Mouse (Mus musculus): ENCODE results near the gene Pdxp. TPM values are rescaled to one million over a fixed set of nuclear protein-coding genes. Genes with fewer than 3 reads are reported as not detected.

Gene Pdxp
- 15.7 and 17.9 TPM in 2 replicates for polyA plus RNA-seq (2014; fragmentation: Nextera tagmentation; extraction: Ambion mirVana)

GRCm38 (mm10) chr15:78913632-78914090 is at the start of gene Pdxp:
Pdxp (plus strand) TSS chr15:78913919.
- H3K27me3 ChIP-seq (ENCODE audit: control insufficient read depth, insufficient read depth, low read length): no peaks in the 10 kb centered on the region
- under 1% methylated on average over 50 of the region's 51 CpGs for WGBS
- H3K9me3 ChIP-seq (ENCODE audit: control insufficient read depth, low read depth, low read length): no peaks in the 10 kb centered on the region
- H3K4me1 ChIP-seq (ENCODE audit: control insufficient read depth, insufficient read depth, low read length): peaks cover 19% of the 10 kb centered on the region
- peak; percentile 91 for ATAC-seq (ENCODE audit: insufficient number of reproducible peaks, insufficient read depth, low FRiP score, low read depth)
- H3K36me3 ChIP-seq (ENCODE audit: control insufficient read depth, insufficient read depth, low read length): peaks cover 34% of the 10 kb centered on the region
- H3K4me3 ChIP-seq (ENCODE audit: low read depth, low read length): peak within 1 kb of the TSS; percentile 70
- H3K27ac ChIP-seq (ENCODE audit: low read length): peak within 1 kb of the TSS; percentile 91
- H3K9ac ChIP-seq (replicated peaks; ENCODE audit: low read depth, low read length): peak within 1 kb of the TSS; percentile 74
- peak within 1 kb of the TSS; percentile 97 for H3K4me2 ChIP-seq (replicated peaks; ENCODE audit: low read depth, low read length)

- Histone ChIP-seq H3K36me3 (ENCODE audit: control insufficient read depth, insufficient read depth, low read length) (no peaks in the 10 kb centered on the region), H3K4me3 (ENCODE audit: low read depth, low read length) (no peak overlapping the region), H3K4me1 (ENCODE audit: control insufficient read depth, insufficient read depth, low read length) (peaks cover 27% of the 10 kb centered on the region), H3K9ac (replicated peaks; ENCODE audit: low read depth, low read length) (no peak overlapping the region), H3K9me3 (ENCODE audit: control insufficient read depth, low read depth, low read length) (no peaks in the 10 kb centered on the region), H3K27me3 (ENCODE audit: control insufficient read depth, insufficient read depth, low read length) (no peaks in the 10 kb centered on the region), H3K4me2 (replicated peaks; ENCODE audit: low read depth, low read length) (no peak overlapping the region), H3K27ac (ENCODE audit: low read length) (peak overlapping the region; percentile 91)
- peak; percentile 78; the same call in 1 of the 2 replicates for ATAC-seq (ENCODE audit: insufficient number of reproducible peaks, insufficient read depth, low FRiP score, low read depth)
- WGBS: 4% methylated on average over 9 of the region's 9 CpGs
These were observed 45.3 kb upstream of the Pdxp start for GRCm38 (mm10) chr15:78868398-78868797.

- Histone ChIP-seq H3K4me2 (replicated peaks; ENCODE audit: low read depth, low read length) (no peak overlapping the region), H3K9me3 (ENCODE audit: control insufficient read depth, low read depth, low read length) (no peaks in the 10 kb centered on the region), H3K27ac (ENCODE audit: low read length) (peak overlapping the region; percentile 91), H3K9ac (replicated peaks; ENCODE audit: low read depth, low read length) (no peak overlapping the region), H3K27me3 (ENCODE audit: control insufficient read depth, insufficient read depth, low read length) (no peaks in the 10 kb centered on the region), H3K4me3 (ENCODE audit: low read depth, low read length) (no peak overlapping the region), H3K36me3 (ENCODE audit: control insufficient read depth, insufficient read depth, low read length) (no peaks in the 10 kb centered on the region), H3K4me1 (ENCODE audit: control insufficient read depth, insufficient read depth, low read length) (peaks cover 24% of the 10 kb centered on the region)
- 41% methylated on average over 7 of the region's 7 CpGs for WGBS
- ATAC-seq (ENCODE audit: insufficient number of reproducible peaks, insufficient read depth, low FRiP score, low read depth): peak; percentile 53; the same call in 1 of the 2 replicates
These were observed 44.9 kb upstream of the Pdxp start for GRCm38 (mm10) chr15:78868826-78869233.

- WGBS: 32% methylated on average over 6 of the region's 6 CpGs
- H3K36me3 ChIP-seq (ENCODE audit: control insufficient read depth, insufficient read depth, low read length): no peaks in the 10 kb centered on the region
- H3K27me3 ChIP-seq (ENCODE audit: control insufficient read depth, insufficient read depth, low read length): no peaks in the 10 kb centered on the region
- no peak overlapping the region for H3K4me3 ChIP-seq (ENCODE audit: low read depth, low read length)
- H3K4me2 ChIP-seq (replicated peaks; ENCODE audit: low read depth, low read length): no peak overlapping the region
- no peak overlapping the region; the same call in 1 of the 2 replicates for H3K27ac ChIP-seq (ENCODE audit: low read length)
- no peak for ATAC-seq (ENCODE audit: insufficient number of reproducible peaks, insufficient read depth, low FRiP score, low read depth)
- no peaks in the 10 kb centered on the region for H3K9me3 ChIP-seq (ENCODE audit: control insufficient read depth, low read depth, low read length)
- peaks cover 22% of the 10 kb centered on the region for H3K4me1 ChIP-seq (ENCODE audit: control insufficient read depth, insufficient read depth, low read length)
- H3K9ac ChIP-seq (replicated peaks; ENCODE audit: low read depth, low read length): no peak overlapping the region
These were observed 43.9 kb upstream of the Pdxp start for GRCm38 (mm10) chr15:78869775-78870174.

GRCm38 (mm10) chr15:78872021-78872608 is 41.6 kb upstream of the Pdxp start:
- no peak for ATAC-seq (ENCODE audit: insufficient number of reproducible peaks, insufficient read depth, low FRiP score, low read depth)
- H3K36me3 ChIP-seq (ENCODE audit: control insufficient read depth, insufficient read depth, low read length): no peaks in the 10 kb centered on the region

GRCm38 (mm10) chr15:78873803-78874435 is 39.8 kb upstream of the Pdxp start:
- Histone ChIP-seq H3K27me3 (ENCODE audit: control insufficient read depth, insufficient read depth, low read length) (no peaks in the 10 kb centered on the region), H3K27ac (ENCODE audit: low read length) (no peak overlapping the region), H3K36me3 (ENCODE audit: control insufficient read depth, insufficient read depth, low read length) (no peaks in the 10 kb centered on the region), H3K9me3 (ENCODE audit: control insufficient read depth, low read depth, low read length) (no peaks in the 10 kb centered on the region), H3K4me1 (ENCODE audit: control insufficient read depth, insufficient read depth, low read length) (peaks cover 19% of the 10 kb centered on the region), H3K4me3 (ENCODE audit: low read depth, low read length) (no peak overlapping the region), H3K4me2 (replicated peaks; ENCODE audit: low read depth, low read length) (no peak overlapping the region), H3K9ac (replicated peaks; ENCODE audit: low read depth, low read length) (no peak overlapping the region)
- no peak for ATAC-seq (ENCODE audit: insufficient number of reproducible peaks, insufficient read depth, low FRiP score, low read depth)
- 49% methylated on average over 13 of the region's 13 CpGs for WGBS

More at GRCm38 (mm10) chr15:78872021-78872608, 41.6 kb upstream of the Pdxp start:
- Histone ChIP-seq H3K27ac (ENCODE audit: low read length) (peak overlapping the region; percentile 45; the same call in 1 of the 2 replicates), H3K9ac (replicated peaks; ENCODE audit: low read depth, low read length) (no peak overlapping the region), H3K4me2 (replicated peaks; ENCODE audit: low read depth, low read length) (no peak overlapping the region), H3K4me1 (ENCODE audit: control insufficient read depth, insufficient read depth, low read length) (peaks cover 25% of the 10 kb centered on the region), H3K27me3 (ENCODE audit: control insufficient read depth, insufficient read depth, low read length) (no peaks in the 10 kb centered on the region), H3K9me3 (ENCODE audit: control insufficient read depth, low read depth, low read length) (no peaks in the 10 kb centered on the region), H3K4me3 (ENCODE audit: low read depth, low read length) (no peak overlapping the region)
- 36% methylated on average over 5 of the region's 5 CpGs for WGBS

GRCm38 (mm10) chr15:78874989-78875388 is 38.7 kb upstream of the Pdxp start:
- no peaks in the 10 kb centered on the region; the same call in 1 of the 2 replicates for H3K36me3 ChIP-seq (ENCODE audit: control insufficient read depth, insufficient read depth, low read length)
- no peaks in the 10 kb centered on the region for H3K9me3 ChIP-seq (ENCODE audit: control insufficient read depth, low read depth, low read length)
- H3K27me3 ChIP-seq (ENCODE audit: control insufficient read depth, insufficient read depth, low read length): no peaks in the 10 kb centered on the region
- ATAC-seq (ENCODE audit: insufficient number of reproducible peaks, insufficient read depth, low FRiP score, low read depth): no peak
- H3K4me1 ChIP-seq (ENCODE audit: control insufficient read depth, insufficient read depth, low read length): peaks cover 20% of the 10 kb centered on the region
- WGBS: 62% methylated on average over 8 of the region's 8 CpGs
- H3K27ac ChIP-seq (ENCODE audit: low read length): peak overlapping the region; percentile 99
- no peak overlapping the region for H3K4me2 ChIP-seq (replicated peaks; ENCODE audit: low read depth, low read length)
- H3K4me3 ChIP-seq (ENCODE audit: low read depth, low read length): no peak overlapping the region
- H3K9ac ChIP-seq (replicated peaks; ENCODE audit: low read depth, low read length): no peak overlapping the region

GRCm38 (mm10) chr15:78875537-78875936 is 38.2 kb upstream of the Pdxp start:
- Histone ChIP-seq H3K9me3 (ENCODE audit: control insufficient read depth, low read depth, low read length) (no peaks in the 10 kb centered on the region), H3K36me3 (ENCODE audit: control insufficient read depth, insufficient read depth, low read length) (peaks cover 4% of the 10 kb centered on the region; the same call in 1 of the 2 replicates), H3K4me2 (replicated peaks; ENCODE audit: low read depth, low read length) (peak overlapping the region; percentile 90; the same call in 1 of the 2 replicates), H3K9ac (replicated peaks; ENCODE audit: low read depth, low read length) (peak overlapping the region; percentile 15; the same call in 1 of the 2 replicates), H3K4me1 (ENCODE audit: control insufficient read depth, insufficient read depth, low read length) (peaks cover 20% of the 10 kb centered on the region), H3K27ac (ENCODE audit: low read length) (peak overlapping the region; percentile 99), H3K27me3 (ENCODE audit: control insufficient read depth, insufficient read depth, low read length) (no peaks in the 10 kb centered on the region), H3K4me3 (ENCODE audit: low read depth, low read length) (peak overlapping the region; percentile 69; the same call in 1 of the 2 replicates)
- ATAC-seq (ENCODE audit: insufficient number of reproducible peaks, insufficient read depth, low FRiP score, low read depth): no peak
- 74% methylated on average over 5 of the region's 5 CpGs for WGBS

Data from stomach, embryonic 14.5 days (tissue).